Mouse (Mus musculus): ENCODE data around the gene Gm47841. TPM values are rescaled to one million over a fixed set of nuclear protein-coding genes. Genes with fewer than 3 reads are reported as not detected.
A peak's percentile ranks its signal among the peaks of the same experiment; 100 is the strongest.

Gene Gm47841
- total RNA-seq, 2 experiments from 2014 or later, result 0.33 TPM; not detected in 1

DNA sequence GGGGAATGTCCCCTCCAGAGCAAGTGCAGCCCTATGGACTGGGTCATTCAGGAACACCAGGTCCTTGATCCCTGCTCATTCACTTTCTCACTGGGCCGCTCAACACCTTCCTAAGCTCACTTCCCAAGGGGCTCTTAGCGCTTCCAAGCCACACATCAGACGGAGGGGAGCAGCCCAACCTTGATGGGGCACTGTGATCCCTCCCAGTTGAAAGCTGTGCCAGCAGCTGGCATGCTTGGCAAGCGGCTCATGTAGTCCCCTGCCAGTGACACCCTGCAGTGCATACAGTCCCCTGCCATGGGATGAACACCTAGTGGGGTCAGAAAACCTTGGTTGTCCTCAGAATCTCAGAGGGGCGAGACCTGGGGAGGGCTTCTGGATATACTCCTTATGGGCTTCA is 26.9 kb upstream of the Gm47841 start:
- DNase-seq, result peak; percentile 71

DNA sequence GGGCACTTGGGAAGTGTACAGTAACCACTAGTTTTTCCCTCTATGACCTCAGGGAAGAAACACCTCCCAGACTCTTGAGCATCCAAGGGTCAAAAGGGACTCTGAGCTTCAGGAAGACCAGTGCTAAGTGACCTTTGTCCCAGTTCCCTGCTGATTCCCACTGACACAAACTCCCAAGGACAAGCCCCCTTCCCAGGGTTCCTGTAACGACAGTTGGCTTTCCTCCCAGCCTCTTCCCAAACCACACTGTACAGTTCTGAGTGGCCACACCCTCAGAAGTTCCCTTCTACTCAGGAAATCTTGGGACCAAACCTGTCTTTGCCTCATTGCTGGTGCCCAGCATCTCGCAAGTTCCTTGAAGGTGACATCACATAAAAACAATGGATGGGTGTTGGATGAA is 25.5 kb upstream of the Gm47841 start:
- no peak for DNase-seq

DNA sequence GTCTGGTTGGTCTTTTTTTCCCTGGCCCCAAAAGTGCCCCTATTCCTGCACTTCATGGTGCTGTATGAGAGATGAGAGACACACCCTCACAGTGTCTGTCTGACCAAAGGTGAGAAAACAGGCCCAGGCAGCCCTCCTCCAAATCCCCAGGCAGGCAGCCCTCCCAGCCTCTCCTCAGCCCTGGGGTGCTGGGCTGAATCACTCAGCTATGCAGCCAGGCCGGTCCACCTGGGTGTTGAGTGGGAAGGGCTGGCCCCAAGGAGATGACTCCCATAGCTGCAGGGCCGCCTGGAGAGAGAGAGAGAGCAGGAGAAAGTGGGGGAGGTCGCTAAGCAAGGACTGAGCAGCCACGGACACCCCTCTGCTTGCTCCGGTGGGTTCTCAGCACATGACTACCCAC is 23.6 kb upstream of the Gm47841 start:
- DNase-seq, result no peak

DNA sequence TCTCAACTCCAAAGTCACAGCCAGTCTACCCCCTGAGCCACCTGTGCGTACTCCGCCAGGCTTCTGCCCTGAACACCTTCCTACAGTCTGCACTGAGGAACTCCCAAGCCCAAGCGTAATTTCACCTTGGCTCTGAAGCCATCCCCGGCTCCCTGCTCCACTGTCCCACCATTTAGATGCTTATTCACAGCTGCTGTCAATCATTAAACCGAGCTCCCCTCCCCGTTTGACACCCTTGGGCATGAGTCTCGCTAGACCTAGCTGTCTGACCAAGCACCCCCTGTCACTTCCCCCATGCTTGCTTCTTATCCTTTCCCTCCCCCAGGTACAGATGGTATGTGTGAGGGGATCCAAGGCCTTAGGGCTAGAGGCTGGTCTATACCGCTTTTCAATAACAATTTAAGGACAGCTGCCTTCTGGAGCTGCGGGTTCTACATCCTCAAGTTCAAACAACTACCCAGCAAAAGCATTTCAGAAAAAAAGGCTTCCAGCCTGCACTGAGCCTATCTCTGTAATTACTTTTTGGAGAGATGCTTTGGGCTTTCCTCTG is 22.5 kb upstream of the Gm47841 start:
- no peak for DNase-seq

DNA sequence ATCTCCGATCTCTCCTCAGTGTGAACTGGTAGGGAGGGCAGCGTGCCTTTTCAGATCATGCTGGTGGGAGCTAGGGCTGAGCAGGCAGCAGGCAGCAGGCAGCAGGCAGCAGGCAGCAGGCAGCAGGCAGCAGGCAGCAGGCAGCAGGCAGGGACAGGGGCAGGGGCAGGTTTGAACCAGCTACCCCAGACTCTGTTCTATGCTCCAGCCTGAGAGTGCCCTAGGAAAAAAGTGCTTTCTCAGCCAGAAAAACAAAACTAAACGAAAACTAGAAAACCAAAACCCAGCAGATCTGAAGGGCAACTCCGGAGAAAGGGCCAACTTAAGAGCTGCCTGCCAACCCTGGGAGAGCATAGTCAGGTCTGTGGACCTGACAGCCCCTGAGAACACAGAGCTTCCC is 21.5 kb upstream of the Gm47841 start:
- no peak for DNase-seq

DNA sequence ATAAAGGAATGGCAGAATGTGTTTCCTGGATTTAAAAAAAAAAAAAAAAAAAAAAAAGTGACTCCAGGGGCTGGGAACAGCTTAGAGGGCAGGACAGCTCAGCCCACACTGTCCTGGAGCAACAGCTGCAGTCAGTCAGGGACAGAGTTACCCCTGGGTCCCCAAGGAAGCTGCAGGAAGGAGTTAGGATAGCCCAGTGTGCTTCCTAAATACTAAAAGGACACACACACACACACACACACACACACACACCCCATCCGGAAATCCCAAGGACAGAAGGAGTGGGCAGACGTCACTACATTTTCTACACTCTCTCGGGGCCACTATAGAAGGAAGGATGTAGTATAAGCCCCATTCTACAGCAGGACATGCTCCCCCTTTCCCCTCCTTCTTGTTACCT is 20.8 kb upstream of the Gm47841 start:
- peak; percentile 53 for DNase-seq

DNA sequence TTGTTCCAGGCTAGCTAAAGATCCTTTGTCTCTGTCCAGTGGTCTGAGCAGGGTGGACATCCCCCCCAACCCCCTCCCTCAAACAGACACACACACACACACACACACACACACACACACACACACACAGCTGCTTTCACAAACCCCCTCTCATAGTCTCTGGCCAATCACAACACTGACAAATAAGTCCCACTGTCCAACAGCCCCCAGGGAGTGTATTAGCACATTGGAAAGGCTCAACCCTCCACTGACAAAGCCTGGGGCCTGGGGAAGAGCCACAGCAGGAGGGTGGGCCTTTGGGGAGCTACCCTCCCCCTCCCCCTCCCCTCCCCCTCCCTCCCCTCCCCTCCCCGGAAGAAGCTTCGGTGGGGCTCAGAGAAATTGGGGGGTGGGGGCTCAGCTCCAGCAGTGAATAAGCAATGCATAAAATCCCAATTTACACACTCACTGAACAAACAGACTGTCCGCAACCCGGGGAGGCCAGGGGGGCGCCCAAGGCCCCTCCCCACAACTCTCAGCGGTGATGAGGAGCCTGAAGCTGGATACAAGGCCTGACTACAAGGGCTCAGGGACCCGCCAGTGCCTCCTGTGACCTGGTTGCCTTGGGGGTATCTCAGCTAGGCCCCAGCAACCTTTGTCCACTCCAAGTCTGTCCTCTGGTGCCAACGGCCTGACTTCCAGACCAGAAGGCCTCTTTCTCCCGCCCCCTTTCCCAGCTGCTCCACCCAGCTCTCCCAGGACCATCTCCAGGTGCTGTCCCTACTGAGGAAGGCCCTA is 19.9 kb upstream of the Gm47841 start:
- no peak for DNase-seq

DNA sequence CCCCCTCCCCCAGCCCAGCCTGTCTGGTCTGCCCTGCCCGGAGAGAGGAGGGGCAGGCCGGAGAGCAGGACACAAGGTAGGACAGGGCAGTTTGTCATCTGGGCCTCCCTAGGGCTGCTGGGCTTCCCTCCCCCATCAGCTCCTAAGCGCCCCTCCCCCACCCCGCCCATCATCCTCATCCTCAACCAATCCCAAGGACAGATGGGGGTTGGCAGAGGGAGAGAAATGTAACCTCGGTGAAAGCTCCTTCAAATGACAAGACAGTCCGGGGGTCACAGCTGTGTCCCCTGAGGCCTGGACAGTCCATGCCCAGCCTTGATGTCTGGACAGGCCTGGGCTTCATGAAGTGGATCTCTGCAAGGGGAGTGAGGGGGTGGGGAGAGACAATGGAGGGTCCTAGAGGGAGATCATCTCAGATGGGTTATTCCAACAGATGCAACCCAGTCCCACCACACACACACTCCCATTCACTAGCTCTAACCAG is 19.2 kb upstream of the Gm47841 start:
- no peak for DNase-seq

DNA sequence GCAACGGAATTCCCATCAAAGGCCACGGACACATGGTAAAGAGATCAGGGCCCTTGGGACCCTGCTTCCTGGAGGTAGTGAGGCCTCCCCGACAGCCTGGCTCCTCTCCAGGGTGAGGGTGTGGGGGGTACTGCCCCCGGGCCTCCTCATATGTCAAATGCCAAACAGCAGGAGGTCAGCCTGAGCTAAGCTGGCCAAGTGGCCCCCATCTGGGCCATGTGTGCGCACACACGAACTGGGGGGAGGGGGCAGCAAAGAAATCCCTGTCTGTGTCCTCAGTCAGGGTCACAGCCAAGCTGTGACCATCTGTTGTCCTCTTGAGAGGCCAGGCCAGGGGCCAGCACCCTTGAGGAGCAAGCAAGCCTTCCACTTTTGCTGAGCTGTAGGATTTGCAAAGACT is 17.9 kb upstream of the Gm47841 start:
- DNase-seq, result peak; percentile 48

DNA sequence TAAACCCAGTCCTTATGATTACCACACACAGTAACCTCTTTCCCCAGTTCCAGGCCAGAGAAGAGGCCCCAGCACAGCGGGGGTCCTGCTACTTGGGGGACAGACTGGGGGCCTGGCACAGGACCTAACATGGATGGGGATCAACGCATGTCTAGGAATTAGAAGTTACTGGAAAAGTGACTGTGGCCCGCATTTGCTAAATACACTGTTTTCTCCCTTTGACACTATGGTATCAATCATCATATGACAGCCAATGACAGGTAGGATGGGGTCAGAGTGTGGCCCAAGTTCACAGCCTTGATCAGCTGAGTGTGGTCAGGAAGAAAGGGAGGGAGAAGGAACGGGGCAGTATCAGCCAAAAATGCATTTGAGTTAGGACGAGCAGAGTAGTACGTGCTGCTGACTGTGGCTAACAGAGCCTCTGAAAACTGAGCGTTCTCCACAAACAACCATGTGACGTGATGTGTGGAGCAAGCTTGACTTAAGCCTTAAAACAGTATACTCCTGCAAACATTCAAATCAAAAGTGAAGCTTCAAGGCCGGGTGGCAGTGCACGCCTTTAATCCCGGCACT is 13.2 kb upstream of the Gm47841 start:
- DNase-seq, result no peak

DNA sequence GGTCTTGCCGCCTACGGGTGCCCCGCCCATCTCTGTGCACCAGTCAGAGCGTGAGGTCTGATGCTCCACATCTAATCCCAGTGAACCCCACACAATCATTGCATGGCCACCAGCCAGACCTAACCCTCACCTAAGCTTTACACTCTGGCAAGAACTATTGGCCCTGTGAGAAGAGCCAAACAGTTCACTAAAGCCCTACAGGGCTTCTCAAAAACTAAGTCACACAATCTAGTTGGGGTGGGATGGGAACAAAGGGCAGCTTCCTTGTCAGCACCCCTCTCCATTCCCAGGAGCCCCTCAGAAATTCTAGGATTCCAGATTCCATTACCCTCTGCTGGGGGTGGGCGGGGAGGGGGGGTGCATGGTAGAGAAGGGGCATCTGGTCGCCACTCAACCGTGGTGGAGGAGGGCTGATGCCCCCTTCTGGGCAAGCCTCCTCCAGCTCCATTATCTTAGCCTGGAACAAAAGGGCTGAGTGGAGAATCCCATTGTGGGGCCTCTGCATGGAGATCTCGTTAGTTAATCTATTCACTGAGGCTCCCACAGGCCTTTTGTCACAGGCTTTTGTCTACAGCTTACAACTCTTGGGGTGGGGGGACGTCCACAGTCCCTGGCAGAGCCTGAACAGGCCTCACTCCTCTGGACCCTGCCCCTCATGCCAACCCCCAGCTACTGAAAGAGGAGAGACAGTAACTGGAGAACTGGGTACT is 12.5 kb upstream of the Gm47841 start:
- DNase-seq, result no peak

DNA sequence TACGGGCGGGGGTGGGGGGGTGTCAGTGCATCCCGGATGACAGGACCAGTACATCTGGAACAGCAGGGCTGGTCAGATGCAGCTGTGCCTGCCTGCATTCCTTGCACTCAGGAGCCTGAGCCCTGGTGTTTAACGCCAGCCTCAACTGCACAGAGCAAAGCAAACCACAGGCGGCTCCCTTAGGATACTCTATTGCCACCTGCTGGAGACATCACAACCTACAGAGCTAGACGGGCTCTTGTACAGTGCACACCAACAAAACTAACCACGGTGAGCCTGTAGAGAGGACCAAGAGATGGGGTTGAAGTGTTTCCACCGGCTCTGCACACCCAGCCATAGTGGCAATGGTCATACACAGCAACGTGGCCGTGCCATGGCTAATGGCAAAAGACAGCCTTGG is 9.0 kb upstream of the Gm47841 start:
- DNase-seq, result peak; percentile 72

DNA sequence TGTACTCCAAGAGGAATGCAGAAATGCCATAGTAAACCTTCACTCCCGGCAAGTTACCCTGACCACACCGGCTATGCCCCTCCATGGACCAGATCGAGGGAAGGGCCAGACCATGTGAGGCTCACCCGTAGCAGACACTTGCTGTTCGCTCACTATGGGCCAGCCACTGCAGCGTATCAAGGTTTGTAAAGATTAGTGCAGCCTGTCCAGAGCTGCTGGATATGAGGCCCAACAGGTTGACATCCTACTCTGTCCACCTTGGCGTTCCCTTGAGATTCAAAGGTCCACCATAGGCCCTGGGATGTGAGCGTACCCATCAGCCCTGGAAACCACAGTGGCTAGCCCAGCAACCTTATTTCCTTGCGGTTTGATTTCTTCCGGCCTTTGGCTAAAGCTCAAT is 7.3 kb upstream of the Gm47841 start:
- DNase-seq, result no peak

DNA sequence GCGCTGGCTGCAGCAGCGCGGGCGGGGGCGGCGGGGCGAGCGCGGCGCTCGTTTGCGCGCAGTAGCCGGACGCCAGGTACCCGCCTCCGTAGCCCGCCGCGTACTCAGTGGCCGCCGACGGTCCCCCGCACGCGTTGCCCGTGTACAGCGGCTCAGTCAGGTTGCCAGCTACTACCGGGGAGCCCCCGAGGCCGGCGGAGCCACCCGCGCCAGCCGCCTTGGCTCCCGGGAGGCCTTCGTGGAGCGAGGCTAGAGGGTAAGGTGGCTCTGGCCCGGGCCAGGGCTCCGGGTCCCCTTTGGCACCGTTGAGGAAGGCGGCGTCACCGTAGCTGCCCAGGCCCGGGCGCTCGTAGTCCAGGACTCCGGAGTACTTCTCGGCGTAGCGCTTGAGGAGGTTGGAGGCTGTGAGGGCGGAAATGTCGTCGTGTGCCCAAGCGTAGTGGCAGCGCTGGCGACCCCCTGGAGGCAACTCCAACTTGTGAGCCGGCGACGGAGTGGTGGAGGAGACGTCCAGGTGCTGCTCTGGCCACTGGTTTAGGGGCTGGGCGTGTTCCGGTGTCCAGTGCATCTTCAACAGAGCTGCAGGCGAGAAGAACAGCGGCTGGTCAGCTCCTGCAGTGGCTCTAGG is 6.7 kb upstream of the Gm47841 start:
- DNase-seq, result no peak

DNA sequence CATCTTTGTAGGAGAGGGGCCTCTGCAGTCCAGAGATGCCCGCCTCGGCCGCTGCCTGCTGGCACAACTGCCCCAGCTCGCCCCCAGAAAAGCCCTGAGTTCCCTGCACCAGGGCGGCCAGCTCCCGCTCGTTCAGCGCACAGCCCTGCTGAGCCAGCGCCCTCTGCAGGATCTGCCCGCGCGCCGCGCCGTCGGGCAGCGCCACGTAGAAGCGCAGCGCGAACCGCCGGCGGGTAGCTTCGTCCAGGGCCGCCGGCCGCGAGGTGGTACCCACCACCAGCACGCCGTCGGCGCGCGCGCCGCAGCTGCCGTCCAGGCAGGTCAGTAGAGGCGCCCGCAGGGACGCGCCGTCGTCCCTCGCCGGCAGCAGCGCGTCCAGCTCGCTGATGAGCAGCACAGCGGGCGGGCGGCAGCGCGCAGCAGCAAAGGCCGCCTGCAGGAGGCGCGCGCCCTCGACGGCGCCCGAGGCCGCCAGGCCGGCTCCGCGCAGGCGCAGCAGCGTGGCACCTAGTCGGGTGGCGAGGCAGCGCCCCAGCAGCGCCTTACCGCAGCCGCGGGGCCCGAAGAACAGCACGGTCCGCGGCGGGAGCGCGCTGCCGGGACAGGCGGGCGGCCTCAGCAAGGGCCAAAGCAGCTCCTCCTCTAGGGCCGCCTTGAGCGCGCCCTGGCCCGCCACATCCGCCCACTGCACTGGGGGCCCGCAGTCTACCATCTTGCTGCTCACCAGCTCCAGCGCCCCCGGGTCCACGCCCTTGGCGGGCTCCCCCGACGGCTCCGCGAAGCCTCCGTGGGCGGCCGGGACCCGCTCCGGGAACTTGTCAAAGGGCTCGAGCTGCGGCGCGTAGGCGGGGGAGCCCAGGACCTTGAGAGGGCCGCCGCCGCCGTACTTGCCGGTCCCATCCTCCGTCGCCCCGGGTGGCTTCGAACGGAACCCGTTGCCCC is 5.6 kb upstream of the Gm47841 start:
- DNase-seq, result peak; percentile 64

DNA sequence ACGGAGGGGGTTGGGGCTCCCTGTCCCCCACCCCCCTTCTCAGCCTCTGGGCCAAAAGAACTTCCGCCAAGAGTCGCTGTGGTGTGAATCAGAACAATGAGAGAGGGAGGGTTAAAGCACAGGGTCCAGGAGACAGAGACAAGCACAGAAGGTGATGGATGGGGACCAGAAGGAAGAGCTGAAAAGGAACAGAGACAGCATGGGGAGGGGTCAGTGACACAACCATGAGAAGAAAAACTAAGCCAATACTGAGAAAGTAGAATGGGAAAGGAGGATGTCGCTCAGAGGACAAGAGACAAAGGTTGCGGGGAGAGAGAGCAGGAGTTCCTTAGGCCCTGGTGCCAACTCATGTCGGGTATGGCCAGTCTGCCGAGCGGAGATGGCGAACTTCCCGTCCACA is 4.7 kb upstream of the Gm47841 start:
- no peak for DNase-seq

DNA sequence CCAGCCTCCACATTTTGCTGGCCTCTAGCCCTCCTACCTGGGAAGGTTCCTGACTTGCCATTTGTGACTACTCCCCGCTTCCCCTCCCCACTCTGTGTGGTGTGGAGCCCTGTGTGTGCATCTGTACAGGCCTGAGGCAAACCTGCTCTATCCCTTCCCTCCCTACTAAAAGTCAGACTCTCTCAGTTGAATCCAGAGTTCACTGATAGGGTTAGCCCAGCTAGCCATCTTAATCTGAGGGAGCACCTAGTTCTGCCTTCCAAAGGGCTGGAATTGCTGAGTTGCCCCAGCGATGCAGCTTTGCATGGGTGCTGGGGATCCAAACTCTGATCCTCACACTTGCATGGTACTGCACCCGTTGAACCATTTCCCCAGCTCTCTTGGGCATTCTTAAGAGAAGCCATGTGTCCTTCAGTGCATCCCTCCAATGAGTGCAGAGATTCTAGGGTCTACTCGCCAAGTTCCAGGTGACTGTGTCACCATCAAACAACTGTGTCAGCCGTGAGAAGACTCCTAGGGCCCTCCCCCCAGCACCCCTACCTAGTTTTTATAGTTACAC is 1.2 kb upstream of the Gm47841 start:
- peak; percentile 10 for DNase-seq

DNA sequence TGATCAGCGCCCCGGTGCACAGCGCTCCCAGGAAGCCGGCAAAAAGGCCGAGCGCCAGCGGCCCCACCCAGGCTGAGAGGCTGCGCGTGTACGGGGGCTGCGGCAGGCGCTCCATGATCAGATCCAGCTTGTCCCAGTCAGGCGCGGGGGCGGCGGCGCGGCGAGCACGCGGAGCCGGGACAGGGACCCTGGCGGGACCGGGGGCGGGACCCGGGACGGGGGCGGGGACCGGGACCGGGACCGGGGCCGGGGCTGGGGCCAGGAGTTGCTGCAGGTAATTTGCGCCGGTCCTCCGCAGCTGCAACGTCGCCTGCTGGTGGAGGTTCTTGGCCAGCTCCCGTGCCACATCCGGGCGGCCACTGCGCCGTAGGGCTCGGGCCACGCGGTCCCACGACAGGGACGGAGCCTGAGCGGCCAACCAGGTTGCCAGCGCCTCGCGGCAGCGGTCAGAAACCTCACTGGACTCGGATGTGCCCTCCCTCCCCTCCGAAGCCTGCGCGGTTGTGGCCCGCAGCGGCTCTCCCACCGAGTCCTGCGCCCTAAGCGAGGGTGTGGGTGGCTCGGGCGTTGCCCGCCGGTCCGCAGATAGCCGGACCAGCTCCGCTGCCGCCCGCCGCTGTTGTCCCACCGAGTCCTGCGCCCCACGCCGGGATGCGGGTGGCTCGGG is 537 bp downstream of the Gm47841 start:
- peak; percentile 64 for DNase-seq

DNA sequence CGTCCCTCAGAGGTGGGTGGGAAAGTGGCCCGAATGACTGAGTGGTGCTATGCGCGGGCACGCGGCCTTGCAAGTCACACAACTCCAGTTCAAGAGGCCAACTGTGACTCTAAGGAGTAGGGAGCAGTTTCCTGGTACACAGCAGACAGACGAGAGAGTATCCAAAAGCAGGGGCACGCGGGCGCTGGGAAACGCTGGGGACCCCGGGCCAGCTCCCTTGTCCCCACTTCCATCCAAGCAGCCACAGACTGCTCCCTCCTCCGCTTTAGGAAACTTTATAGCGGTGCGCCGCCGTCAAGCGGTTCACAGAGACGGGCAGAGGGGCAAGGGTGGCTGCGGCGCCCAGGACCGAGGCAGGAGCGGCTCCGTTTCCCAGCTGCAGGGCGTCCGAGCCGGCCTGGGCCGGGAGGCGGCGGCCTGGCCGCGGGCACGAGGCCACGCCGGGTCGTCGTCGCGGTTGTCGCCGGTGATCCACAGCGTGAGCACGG is 1.1 kb downstream of the Gm47841 start:
- DNase-seq, result no peak

DNA sequence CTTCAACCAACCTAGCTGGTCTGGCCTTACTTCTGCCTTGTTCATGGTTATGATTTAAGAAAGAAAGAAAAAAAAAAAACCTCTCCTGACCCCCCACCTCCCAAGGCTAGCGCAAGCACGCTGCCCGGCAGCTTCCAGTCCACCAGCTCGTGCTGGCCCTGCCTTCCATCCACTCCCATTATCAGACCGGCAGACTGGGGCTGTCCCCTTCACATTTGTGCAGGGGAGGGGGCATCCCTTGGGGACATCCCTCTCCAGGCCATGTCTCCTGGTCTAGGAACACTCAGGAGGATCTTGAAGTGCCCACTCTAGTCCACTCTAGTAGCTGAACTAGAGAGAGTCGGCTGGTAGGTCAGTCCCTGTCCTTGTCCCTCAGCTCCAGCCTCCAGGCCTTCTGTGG is 2.7 kb downstream of the Gm47841 start:
- DNase-seq, result peak; percentile 1
